Comparison of ENCODE assay signal across 9 mouse cellular contexts in genomic region chrX:7605575-7605941, GRCm38 (mm10). TPM values are rescaled to one million over a fixed set of nuclear protein-coding genes. Genes with fewer than 3 reads are reported as not detected.
DNase-seq lines count a peak whose midpoint lies in the region; ATAC-seq and TF ChIP-seq lines count a peak whose summit lies in the region.
"Had no signal": no experiment of that assay in that cellular context is flagged by ENCODE, and none has a peak within 500 bp of the region (broad histone marks: within the 10 kb centered on the region; RNA-seq: fewer than 3 reads in every experiment).

No protein-coding gene starts in this region.

- WGBS in lung, postnatal 0 days: 29% methylated on average over 8 of the region's 8 CpGs
- 32% methylated on average over 8 of the region's 8 CpGs for WGBS in liver, embryonic 12.5 days (ENCODE audit: insufficient replicate concordance)
- WGBS in neural tube, embryonic 15.5 days: 46% methylated on average over 8 of the region's 8 CpGs

- H3K9ac ChIP-seq in lung, postnatal 0 days (replicated peaks; ENCODE audit: low read depth): no peak overlapping the region
- H3K9ac ChIP-seq in liver, embryonic 12.5 days: no peak overlapping the region
- H3K9ac ChIP-seq in neural tube, embryonic 15.5 days (replicated peaks): no peak overlapping the region

- DNase-seq in lung, postnatal 0 days (ENCODE audit: low spot score): no peak
- no peak for DNase-seq in lung, postnatal 14 days
- no peak for DNase-seq in left cerebral cortex, postnatal 36 days (ENCODE audit: low spot score in 2 of 2)

- H3K4me2 ChIP-seq in lung, postnatal 0 days (replicated peaks; ENCODE audit: low read depth, low read length): no peak overlapping the region
- peak overlapping the region; percentile 72 for H3K4me2 ChIP-seq in liver, embryonic 12.5 days
- 0 out of 2 replicates have a peak overlapping the region, but pooled peaks have one; percentile 56 for H3K4me2 ChIP-seq in neural tube, embryonic 15.5 days

- intact Hi-C loops in left cerebral cortex, postnatal 36 days (cut with DNase I): no loop called here

- no peaks in the 10 kb centered on the region for H3K36me3 ChIP-seq in lung, postnatal 0 days (ENCODE audit: insufficient read depth, low read length)
- peaks cover 7% of the 10 kb centered on the region; the same call in 1 of the 2 replicates for H3K36me3 ChIP-seq in liver, embryonic 12.5 days
- no peaks in the 10 kb centered on the region for H3K36me3 ChIP-seq in neural tube, embryonic 15.5 days

- H3K27ac ChIP-seq in lung, postnatal 0 days (ENCODE audit: low read length): no peak overlapping the region
- H3K27ac ChIP-seq in liver, embryonic 12.5 days: no peak overlapping the region
- H3K27ac ChIP-seq in neural tube, embryonic 15.5 days (replicated peaks): no peak overlapping the region

- H3K4me1 ChIP-seq in lung, postnatal 0 days (ENCODE audit: insufficient read depth, low read depth, low read length): no peaks in the 10 kb centered on the region
- peaks cover 11% of the 10 kb centered on the region for H3K4me1 ChIP-seq in liver, embryonic 12.5 days
- H3K4me1 ChIP-seq in neural tube, embryonic 15.5 days: peaks cover 10% of the 10 kb centered on the region

- no peaks in the 10 kb centered on the region for H3K9me3 ChIP-seq in lung, postnatal 0 days (ENCODE audit: low read length)
- no peaks in the 10 kb centered on the region for H3K9me3 ChIP-seq in liver, embryonic 12.5 days (replicated peaks)
- H3K9me3 ChIP-seq in neural tube, embryonic 15.5 days (replicated peaks): no peaks in the 10 kb centered on the region

- TF ChIP-seq CTCF in lung, postnatal 0 days (IDR thresholded peaks at IDR 0.05): no peak

- H3K4me3 ChIP-seq in lung, postnatal 0 days (ENCODE audit: low read depth, low read length): 0 out of 2 replicates have a peak overlapping the region, but pooled peaks have one; percentile 41
- no peak overlapping the region; the same call in 1 of the 2 replicates for H3K4me3 ChIP-seq in liver, embryonic 12.5 days
- no peak overlapping the region for H3K4me3 ChIP-seq in neural tube, embryonic 15.5 days (replicated peaks)

- TF ChIP-seq EP300 in lung, postnatal 0 days (IDR thresholded peaks at IDR 0.05): no peak

- 0 out of 2 replicates have a peak, but pooled peaks have one; percentile 4 for ATAC-seq in lung, postnatal 0 days
- ATAC-seq in granulocyte monocyte progenitor cell, adult 5-6 weeks (replicated peaks; ENCODE audit: poor library complexity, severe bottlenecking): peak; percentile 23; the same call in 1 of the 2 replicates
- peak; percentile 17; the same call in 1 of the 2 replicates for ATAC-seq in liver, embryonic 12.5 days
- no peak; the same call in 1 of the 2 replicates for ATAC-seq in neural tube, embryonic 15.5 days (ENCODE audit: low FRiP score)
- no peak for ATAC-seq in cerebellum, adult (ENCODE audit: insufficient number of reproducible peaks, low FRiP score, low TSS enrichment)

- H3K27me3 ChIP-seq in lung, postnatal 0 days (replicated peaks; ENCODE audit: insufficient read depth, low read length): no peaks in the 10 kb centered on the region
- peaks cover 26% of the 10 kb centered on the region for H3K27me3 ChIP-seq in liver, embryonic 12.5 days (replicated peaks)
- H3K27me3 ChIP-seq in neural tube, embryonic 15.5 days (replicated peaks): no peaks in the 10 kb centered on the region

RNA-seq across cellular contexts. Expression of gene Ccdc22, which starts 0.2 kb away (rescaled TPM):
- 18.2 and 18.8 TPM in 2 replicates for polyA plus RNA-seq in lung, postnatal 0 days (2015; fragmentation: Nextera tagmentation; extraction: Ambion mirVana)
- total RNA-seq in granulocyte monocyte progenitor cell, adult 5-6 weeks (2014; fragmentation: Nextera tagmentation): 37.5 and 38.0 TPM in 2 replicates
- 41.4 and 45.7 TPM in 2 replicates for total RNA-seq in granulocyte monocyte progenitor cell, adult 5-6 weeks (2017)
- 26.1 and 26.2 TPM in 2 replicates for polyA plus RNA-seq in liver, embryonic 12.5 days (2016; fragmentation: Nextera tagmentation; extraction: Ambion mirVana)
- 28.4 and 29.5 TPM in 2 replicates for polyA plus RNA-seq in neural tube, embryonic 15.5 days (2015; fragmentation: Nextera tagmentation; extraction: Ambion mirVana)
- 10 to 100 TPM; 31.6 to 32.1 TPM for total RNA-seq in left cerebral cortex, postnatal 36 days (2021)

RNA-seq across cellular contexts. Expression of gene Cacna1f, which starts 1.3 kb away (rescaled TPM):
- polyA plus RNA-seq in lung, postnatal 0 days (2015; fragmentation: Nextera tagmentation; extraction: Ambion mirVana): 0.04 and 0.12 TPM in 2 replicates
- total RNA-seq in granulocyte monocyte progenitor cell, adult 5-6 weeks (2014; fragmentation: Nextera tagmentation): 0.53 TPM in 1 of 2 replicates, not detected in the other
- 0.09 and 0.46 TPM in 2 replicates for total RNA-seq in granulocyte monocyte progenitor cell, adult 5-6 weeks (2017)
- polyA plus RNA-seq in liver, embryonic 12.5 days (2016; fragmentation: Nextera tagmentation; extraction: Ambion mirVana): 0.04 TPM in 2 replicates
- 0.24 and 0.35 TPM in 2 replicates for polyA plus RNA-seq in neural tube, embryonic 15.5 days (2015; fragmentation: Nextera tagmentation; extraction: Ambion mirVana)
- total RNA-seq in left cerebral cortex, postnatal 36 days (2021): under 1 TPM; 0.11 to 0.32 TPM
- total RNA-seq: heart, adult 8-10 months had no signal

RNA-seq across cellular contexts. Expression of gene Ppp1r3f, which starts 31.5 kb away (rescaled TPM):
- polyA plus RNA-seq in lung, postnatal 0 days (2015; fragmentation: Nextera tagmentation; extraction: Ambion mirVana): 0.91 and 1.2 TPM in 2 replicates
- total RNA-seq in granulocyte monocyte progenitor cell, adult 5-6 weeks (2014; fragmentation: Nextera tagmentation): 0.30 and 1.8 TPM in 2 replicates
- 0.26 and 1.6 TPM in 2 replicates for total RNA-seq in granulocyte monocyte progenitor cell, adult 5-6 weeks (2017)
- 0.93 and 1.0 TPM in 2 replicates for polyA plus RNA-seq in liver, embryonic 12.5 days (2016; fragmentation: Nextera tagmentation; extraction: Ambion mirVana)
- polyA plus RNA-seq in neural tube, embryonic 15.5 days (2015; fragmentation: Nextera tagmentation; extraction: Ambion mirVana): 6.0 and 7.5 TPM in 2 replicates
- total RNA-seq in left cerebral cortex, postnatal 36 days (2021): 10 to 100 TPM; 19.1 to 24.9 TPM

RNA-seq across cellular contexts. Expression of gene Foxp3, which starts 32.1 kb away (rescaled TPM):
- 0.20 TPM in 1 of 2 replicates, not detected in the other for polyA plus RNA-seq in lung, postnatal 0 days (2015; fragmentation: Nextera tagmentation; extraction: Ambion mirVana)
- not detected in 2 replicates for total RNA-seq in granulocyte monocyte progenitor cell, adult 5-6 weeks (2014; fragmentation: Nextera tagmentation)
- total RNA-seq in granulocyte monocyte progenitor cell, adult 5-6 weeks (2017): not detected in 2 replicates
- polyA plus RNA-seq in liver, embryonic 12.5 days (2016; fragmentation: Nextera tagmentation; extraction: Ambion mirVana): 0.14 TPM in 1 of 2 replicates, not detected in the other
- polyA plus RNA-seq in neural tube, embryonic 15.5 days (2015; fragmentation: Nextera tagmentation; extraction: Ambion mirVana): 0.08 and 0.26 TPM in 2 replicates
- not detected for total RNA-seq in left cerebral cortex, postnatal 36 days (2021)
- total RNA-seq: heart, adult 8-10 months had no signal

RNA-seq across cellular contexts. Expression of gene Syp, which starts 32.7 kb away (rescaled TPM):
- 1.5 and 1.6 TPM in 2 replicates for polyA plus RNA-seq in lung, postnatal 0 days (2015; fragmentation: Nextera tagmentation; extraction: Ambion mirVana)
- 0.23 and 0.97 TPM in 2 replicates for total RNA-seq in granulocyte monocyte progenitor cell, adult 5-6 weeks (2014; fragmentation: Nextera tagmentation)
- total RNA-seq in granulocyte monocyte progenitor cell, adult 5-6 weeks (2017): 0.13 TPM in 1 of 2 replicates, not detected in the other
- 0.41 and 0.76 TPM in 2 replicates for polyA plus RNA-seq in liver, embryonic 12.5 days (2016; fragmentation: Nextera tagmentation; extraction: Ambion mirVana)
- 195 and 223 TPM in 2 replicates for polyA plus RNA-seq in neural tube, embryonic 15.5 days (2015; fragmentation: Nextera tagmentation; extraction: Ambion mirVana)
- 1,000 to 10,000 TPM; 1,776 to 2,090 TPM for total RNA-seq in left cerebral cortex, postnatal 36 days (2021)
- total RNA-seq: common myeloid progenitor, adult 5-6 weeks had no signal

Comparison
In these comparisons a context has a peak if more than half of its experiments do, and no peak if none do; other contexts are left out.
1. ATAC-seq: peak in lung, postnatal 0 days (single experiment), granulocyte monocyte progenitor cell, adult 5-6 weeks (single experiment) and liver, embryonic 12.5 days (single experiment); none in neural tube, embryonic 15.5 days (single experiment) and cerebellum, adult (single experiment).